Mouse (Mus musculus) T-helper 1 cell (primary cell): ENCODE data around the gene Shox2.

Experiments used
- in situ Hi-C: fragments of 300-600 bp; cut with MboI, MseI; formaldehyde crosslinking; loops from one replicate; pipeline ENCODE4 v1.15.1; 2025; ENCODE audit warnings: high pct_unique_total_duplicates

Gene Shox2

GRCm38 (mm10) chr3:66967508-66967907 is 14.1 kb downstream of the Shox2 start:
- in situ Hi-C loops: no loop called here

- in situ Hi-C loops: no loop called here
Observed at GRCm38 (mm10) chr3:66964884-66965283, 16.7 kb downstream of the Shox2 start.

- in situ Hi-C loops: loop anchor here (10.0 kb wide), 1 partner anchor 855 kb away; no protein-coding TSS in a partner anchor
Observed at GRCm38 (mm10) chr3:66959972-66960371, 21.6 kb downstream of the Shox2 start.

- in situ Hi-C loops: loop anchor here (10.0 kb wide), 1 partner anchor 860 kb away; no protein-coding TSS in a partner anchor
Observed at GRCm38 (mm10) chr3:66955126-66955525, 26.4 kb downstream of the Shox2 start.

- in situ Hi-C loops: no loop called here
Observed at GRCm38 (mm10) chr3:66939675-66940074, 41.9 kb downstream of the Shox2 start.

GRCm38 (mm10) chr3:66922436-66922835 is 59.1 kb downstream of the Shox2 start:
- in situ Hi-C loops: no loop called here
